Mouse (Mus musculus) embryonic facial prominence, embryonic 11.5 days (tissue): ENCODE data around the gene Col4a1. TPM values are rescaled to one million over a fixed set of nuclear protein-coding genes. Genes with fewer than 3 reads are reported as not detected.

Source experiments
- ATAC-seq: fragments of 200-750 bp; cut with Nextera tagmentation; replicated peaks from 2 replicates; pipeline ENCODE4 v1.8.0; 2017; ENCODE audit warnings: low read depth; ENCODE audit not compliant: insufficient number of reproducible peaks, low FRiP score, low TSS enrichment
- DNase-seq: peaks from one replicate; pipeline ENCODE4 v3.0.0-alpha.2; 2015; ENCODE audit warnings: low spot score
- H3K27ac ChIP-seq: fragments of 300-500 bp; sonication (generic); replicated peaks from 2 replicates; pipeline ENCODE4 v1.5.1; 2014; ENCODE audit warnings: mild to moderate bottlenecking, low read depth, low read length, control low read depth
- H3K27me3 ChIP-seq: fragments of 300-500 bp; sonication (generic); 2 replicates; pipeline ENCODE4 v1.6.1; 2014; ENCODE audit warnings: mild to moderate bottlenecking, low read length, moderate library complexity, mixed read lengths; ENCODE audit not compliant: control insufficient read depth, insufficient read depth
- H3K36me3 ChIP-seq: fragments of 300-500 bp; sonication (generic); replicated peaks from 2 replicates; pipeline ENCODE4 v1.6.1; 2014; ENCODE audit warnings: low read depth, mild to moderate bottlenecking, low read length, moderate library complexity, mixed read lengths; ENCODE audit not compliant: control insufficient read depth, insufficient read depth
- H3K4me1 ChIP-seq: fragments of 300-500 bp; sonication (generic); 2 replicates; pipeline ENCODE4 v1.6.1; 2014; ENCODE audit warnings: low read length, mixed read lengths; ENCODE audit not compliant: control insufficient read depth, insufficient read depth
- H3K4me2 ChIP-seq: fragments of 300-500 bp; sonication (generic); 2 replicates; pipeline ENCODE4 v1.6.1; 2014; ENCODE audit warnings: low read depth, mild to moderate bottlenecking, control low read depth, low read length, moderate library complexity
- H3K4me3 ChIP-seq: fragments of 300-500 bp; sonication (generic); 2 replicates; pipeline ENCODE4 v1.5.1; 2014; ENCODE audit warnings: low read depth, low read length, control low read depth
- H3K9ac ChIP-seq: fragments of 300-500 bp; sonication (generic); replicated peaks from 2 replicates; pipeline ENCODE4 v1.6.1; 2014; ENCODE audit warnings: mild to moderate bottlenecking, control low read depth, low read length
- H3K9me3 ChIP-seq: fragments of 300-500 bp; sonication (generic); replicated peaks from 2 replicates; pipeline ENCODE4 v1.6.1; 2016; ENCODE audit warnings: mild to moderate bottlenecking, low read length, inconsistent platforms, mixed read lengths; ENCODE audit not compliant: control insufficient read depth
- WGBS: fragments of 180-500 bp; shearing (Covaris S2); extraction: QIAGEN DNeasy Blood & Tissue Kit; methylation state at CpG from one replicate; pipeline ENCODE4 v1.1.7; 2014; 5-methylcytosine and 5-hydroxymethylcytosine counted together
- polyA plus RNA-seq: library from polyadenylated mRNA; unstranded; fragments of >200 nt; fragmentation: Nextera tagmentation; extraction: Ambion mirVana; gene quantifications from 2 replicates; pipeline ENCODE4 v1.2.1, GENCODE M21; 2014

Gene Col4a1
- polyA plus RNA-seq, 1 experiment from 2014 or later = 93.6 TPM

GRCm38 (mm10) chr8:11352514-11352913 lies 39.9 kb upstream of the Col4a1 start:
- no peak overlapping the region for H3K27ac ChIP-seq
- no peaks in the 10 kb centered on the region; the same call in 1 of the 2 replicates for H3K36me3 ChIP-seq
- H3K9me3 ChIP-seq = no peaks in the 10 kb centered on the region
- H3K27me3 ChIP-seq = no peaks in the 10 kb centered on the region
- WGBS = 81% methylated on average over 11 of the region's 11 CpGs
- no peak overlapping the region for H3K9ac ChIP-seq
- no peak overlapping the region for H3K4me3 ChIP-seq
- DNase-seq (no peak), ATAC-seq (no peak)
- no peaks in the 10 kb centered on the region for H3K4me1 ChIP-seq
- H3K4me2 ChIP-seq = no peak overlapping the region

GRCm38 (mm10) chr8:11351355-11351754 lies 38.7 kb upstream of the Col4a1 start:
- DNase-seq = no peak
- WGBS = 85% methylated on average over 6 of the region's 6 CpGs

GRCm38 (mm10) chr8:11348622-11349021 lies 36.0 kb upstream of the Col4a1 start:
- no peak overlapping the region for H3K4me3 ChIP-seq
- H3K4me1 ChIP-seq = no peaks in the 10 kb centered on the region
- H3K36me3 ChIP-seq = no peaks in the 10 kb centered on the region
- ATAC-seq (no peak), DNase-seq (no peak)
- no peaks in the 10 kb centered on the region for H3K9me3 ChIP-seq
- WGBS = 81% methylated on average over 11 of the region's 11 CpGs
- H3K27me3 ChIP-seq = no peaks in the 10 kb centered on the region
- no peak overlapping the region for H3K9ac ChIP-seq
- H3K27ac ChIP-seq = no peak overlapping the region
- no peak overlapping the region for H3K4me2 ChIP-seq

More at GRCm38 (mm10) chr8:11351355-11351754, 38.7 kb upstream of the Col4a1 start:
- H3K4me2 ChIP-seq = no peak overlapping the region
- H3K9me3 ChIP-seq = no peaks in the 10 kb centered on the region
- no peaks in the 10 kb centered on the region; the same call in 1 of the 2 replicates for H3K36me3 ChIP-seq
- ATAC-seq = no peak
- no peak overlapping the region for H3K9ac ChIP-seq
- no peak overlapping the region for H3K27ac ChIP-seq
- no peaks in the 10 kb centered on the region for H3K4me1 ChIP-seq
- H3K4me3 ChIP-seq = no peak overlapping the region
- no peaks in the 10 kb centered on the region for H3K27me3 ChIP-seq

- Histone ChIP-seq H3K27ac (no peak overlapping the region), H3K9me3 (no peaks in the 10 kb centered on the region), H3K27me3 (no peaks in the 10 kb centered on the region), H3K4me1 (no peaks in the 10 kb centered on the region), H3K4me2 (no peak overlapping the region), H3K4me3 (no peak overlapping the region), H3K36me3 (no peaks in the 10 kb centered on the region), H3K9ac (no peak overlapping the region)
- ATAC-seq = no peak
- whole genome bisulfite sequencing = 77% methylated on average over 9 of the region's 9 CpGs
- DNase-seq = no peak
Observed at GRCm38 (mm10) chr8:11347699-11348098, 35.1 kb upstream of the Col4a1 start.

- whole genome bisulfite sequencing = 92% methylated on average over 10 of the region's 10 CpGs
Observed at GRCm38 (mm10) chr8:11346225-11346624, 33.6 kb upstream of the Col4a1 start.

GRCm38 (mm10) chr8:11344459-11344858 lies 31.8 kb upstream of the Col4a1 start:
- H3K27ac ChIP-seq = no peak overlapping the region
- no peaks in the 10 kb centered on the region for H3K27me3 ChIP-seq
- no peak for ATAC-seq
- 86% methylated on average over 9 of the region's 9 CpGs for WGBS
- no peak overlapping the region for H3K4me2 ChIP-seq
- DNase-seq = no peak
- H3K4me1 ChIP-seq = no peaks in the 10 kb centered on the region
- no peaks in the 10 kb centered on the region for H3K36me3 ChIP-seq
- no peak overlapping the region for H3K4me3 ChIP-seq
- H3K9ac ChIP-seq = no peak overlapping the region
- no peaks in the 10 kb centered on the region for H3K9me3 ChIP-seq

More at GRCm38 (mm10) chr8:11346225-11346624, 33.6 kb upstream of the Col4a1 start:
- no peak overlapping the region for H3K4me2 ChIP-seq
- H3K9ac ChIP-seq = no peak overlapping the region
- H3K36me3 ChIP-seq = no peaks in the 10 kb centered on the region
- H3K27ac ChIP-seq = no peak overlapping the region
- no peaks in the 10 kb centered on the region for H3K9me3 ChIP-seq
- no peak for ATAC-seq
- H3K4me1 ChIP-seq = no peaks in the 10 kb centered on the region
- H3K27me3 ChIP-seq = no peaks in the 10 kb centered on the region
- DNase-seq = no peak
- H3K4me3 ChIP-seq = no peak overlapping the region

- no peaks in the 10 kb centered on the region for H3K27me3 ChIP-seq
- no peaks in the 10 kb centered on the region for H3K4me1 ChIP-seq
- no peak overlapping the region for H3K9ac ChIP-seq
- DNase-seq (no peak), ATAC-seq (no peak)
- H3K9me3 ChIP-seq = no peaks in the 10 kb centered on the region
- H3K4me2 ChIP-seq = no peak overlapping the region
- H3K27ac ChIP-seq = no peak overlapping the region
- WGBS = 82% methylated on average over 3 of the region's 3 CpGs
- no peak overlapping the region for H3K4me3 ChIP-seq
- H3K36me3 ChIP-seq = no peaks in the 10 kb centered on the region
Observed at GRCm38 (mm10) chr8:11341111-11341566, 28.5 kb upstream of the Col4a1 start.

GRCm38 (mm10) chr8:11340310-11341110 lies 27.9 kb upstream of the Col4a1 start:
- Histone ChIP-seq H3K4me1 (no peaks in the 10 kb centered on the region; the same call in 1 of the 2 replicates), H3K4me3 (no peak overlapping the region), H3K4me2 (no peak overlapping the region), H3K27me3 (no peaks in the 10 kb centered on the region), H3K36me3 (no peaks in the 10 kb centered on the region), H3K27ac (no peak overlapping the region), H3K9ac (no peak overlapping the region), H3K9me3 (no peaks in the 10 kb centered on the region)
- 69% methylated on average over 12 of the region's 12 CpGs for WGBS
- ATAC-seq = no peak
- no peak for DNase-seq
